Mouse (Mus musculus) C2C12 (cell line): ENCODE measurements at regions not wholly inside any gene's neighbourhood (a gene's known extent, or its start where the extent isn't known, plus 50 kb on each side); places are given as distances from the start of the nearest gene placed in this dataset.

ENCODE experiments used
- CTCF ChIP-seq: IDR thresholded peaks from one replicate; pipeline ENCODE4 v1.5.1; 2011; ENCODE audit not compliant: control insufficient read depth, insufficient read depth, insufficient read length
- MAX ChIP-seq: IDR thresholded peaks from one replicate; pipeline ENCODE4 v1.6.1; 2011; ENCODE audit warnings: mild to moderate bottlenecking, control low read depth
- USF1 ChIP-seq: IDR thresholded peaks from one replicate; pipeline ENCODE4 v1.6.1; 2011; ENCODE audit warnings: low read depth, mild to moderate bottlenecking, control low read depth, moderate library complexity

DNA sequence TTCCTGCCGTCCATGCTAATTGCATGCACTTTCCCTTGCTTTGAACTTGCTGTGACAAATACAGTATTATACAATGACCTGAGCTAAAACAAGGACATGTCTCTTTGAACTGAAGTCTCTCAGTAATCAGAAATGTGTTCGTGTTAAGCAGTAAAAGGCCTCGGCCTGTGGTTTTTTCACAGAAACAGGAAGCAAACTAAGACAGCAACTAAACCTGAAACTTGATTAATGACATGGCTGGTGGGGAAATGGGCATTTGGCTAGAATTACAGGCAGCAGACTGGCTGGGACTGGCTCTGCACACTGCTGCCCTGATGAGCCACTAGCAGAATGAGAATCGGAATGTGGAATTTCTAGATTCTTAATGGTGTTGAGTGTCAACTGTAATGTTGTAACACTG, 98.8 kb upstream of the Pik3r1 start:
- TF ChIP-seq CTCF (no peak), MAX (no peak), USF1 (no peak)
